Comparison of ENCODE assay signal across 17 mouse cellular contexts in the genomic region with DNA sequence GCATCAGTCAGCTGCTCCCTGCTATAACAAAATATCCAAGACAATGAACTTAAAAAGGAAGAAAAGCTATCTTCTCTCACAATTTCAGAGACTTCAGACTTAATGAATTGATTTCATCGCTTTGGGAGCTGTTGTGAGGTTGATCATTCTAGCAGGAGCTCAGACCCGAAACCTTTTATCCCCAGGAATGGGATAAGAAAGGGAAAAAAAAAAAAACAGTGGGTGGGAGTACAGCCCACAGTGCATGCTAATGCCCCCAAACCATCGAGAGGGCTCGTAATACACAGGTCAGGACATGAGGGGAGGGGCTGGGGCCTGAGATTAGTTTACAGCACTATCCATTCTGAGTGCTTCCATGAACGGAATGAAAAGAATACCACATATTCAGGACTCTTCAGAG.
"Had no signal": no experiment of that assay in that cellular context is flagged by ENCODE, and none has a peak within 500 bp of the region (broad histone marks: within the 10 kb centered on the region; RNA-seq: fewer than 3 reads in every experiment).

No protein-coding gene starts in this region.

- H3K27me3 ChIP-seq: neural tube, embryonic 13.5 days; neural tube, embryonic 15.5 days; stomach, embryonic 15.5 days had no signal

- H3K4me2 ChIP-seq: lung, embryonic 14.5 days; midbrain, embryonic 12.5 days; neural tube, embryonic 13.5 days; neural tube, embryonic 15.5 days; stomach, embryonic 15.5 days had no signal

- ATAC-seq: midbrain, embryonic 16.5 days had no signal

- H3K9me3 ChIP-seq: midbrain, embryonic 10.5 days; midbrain, embryonic 12.5 days; neural tube, embryonic 13.5 days; neural tube, embryonic 15.5 days; stomach, embryonic 15.5 days had no signal

- H3K4me3 ChIP-seq: midbrain, embryonic 10.5 days; midbrain, embryonic 12.5 days; myocyte; neural tube, embryonic 13.5 days; neural tube, embryonic 15.5 days; stomach, embryonic 15.5 days had no signal

- H3K36me3 ChIP-seq: midbrain, embryonic 10.5 days; midbrain, embryonic 12.5 days; neural tube, embryonic 13.5 days; neural tube, embryonic 15.5 days; stomach, embryonic 15.5 days had no signal

- H3K27ac ChIP-seq: midbrain, embryonic 10.5 days; midbrain, embryonic 12.5 days; neural tube, embryonic 13.5 days; neural tube, embryonic 15.5 days; stomach, embryonic 15.5 days; stomach, postnatal 0 days had no signal

- H3K9ac ChIP-seq: lung, embryonic 14.5 days; midbrain, embryonic 12.5 days; neural tube, embryonic 13.5 days; neural tube, embryonic 15.5 days; stomach, embryonic 15.5 days had no signal

- DNase-seq: lung, adult 18-20 months; lung, embryonic 14.5 days; lung, postnatal 10 days; lung, postnatal 4 days; midbrain, embryonic 14.5 days; right cerebral cortex, postnatal 14 days; thymus, adult 2 months; thymus, postnatal 25 days; thymus, postnatal 4 days had no signal
